Comparison of ENCODE assay signal across 21 mouse cellular contexts in the genomic region with DNA sequence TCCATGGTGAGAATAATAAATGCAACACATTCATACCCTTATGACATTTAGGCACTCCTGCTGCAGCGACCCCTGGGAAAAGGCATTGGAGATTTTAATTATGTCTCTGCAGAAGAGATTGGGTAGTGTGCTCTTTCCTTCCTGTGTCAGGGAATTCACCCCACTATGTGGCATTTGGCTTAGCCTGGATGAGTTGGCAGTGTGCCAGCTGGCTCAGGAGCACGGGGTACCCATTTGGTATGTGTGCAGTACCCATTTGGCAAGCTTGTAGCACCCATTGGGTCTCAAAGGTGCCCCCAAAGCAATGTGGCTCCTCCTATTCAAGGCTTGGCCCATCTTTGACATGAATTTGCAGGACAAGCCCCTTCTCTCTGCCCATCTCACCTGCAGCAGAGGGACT. TPM values are rescaled to one million over a fixed set of nuclear protein-coding genes. Genes with fewer than 3 reads are reported as not detected.
DNase-seq lines count a peak whose midpoint lies in the region; ATAC-seq and TF ChIP-seq lines count a peak whose summit lies in the region.
"Had no signal": no experiment of that assay in that cellular context is flagged by ENCODE, and none has a peak within 500 bp of the region (broad histone marks: within the 10 kb centered on the region; RNA-seq: fewer than 3 reads in every experiment).

No protein-coding gene starts in this region.

- H3K27me3 ChIP-seq in hindbrain, postnatal 0 days (ENCODE audit: insufficient read depth, low read length) = no peaks in the 10 kb centered on the region
- H3K27me3 ChIP-seq in hindbrain, embryonic 16.5 days (replicated peaks; ENCODE audit: control insufficient read depth, insufficient read depth, low read length) = no peaks in the 10 kb centered on the region
- H3K27me3 ChIP-seq: embryonic facial prominence, embryonic 12.5 days; neural tube, embryonic 12.5 days; Patski had no signal

- peak; percentile 23 to 32 for DNase-seq in adrenal gland, adult 18-20 months (ENCODE audit: low spot score in 2 of 2)
- DNase-seq in adrenal gland, postnatal 4 days (ENCODE audit: low spot score in 2 of 2) = no peak
- peak; percentile 23 for DNase-seq in hindbrain, postnatal 0 days (ENCODE audit: low spot score)
- DNase-seq in right cerebral cortex, postnatal 4 days = peak; percentile 17
- no peak for DNase-seq in right cerebral cortex, adult 18-20 months
- no peak for DNase-seq in urinary bladder, postnatal 25 days (ENCODE audit: low spot score)
- DNase-seq in heart, postnatal 25 days (ENCODE audit: low spot score) = no peak
- DNase-seq: cerebellum, adult 11 months; forebrain, postnatal 0 days; kidney, adult 8-10 months; spleen, adult 18-20 months; thymus, postnatal 36 days had no signal

- no peak overlapping the region for H3K4me2 ChIP-seq in hindbrain, postnatal 0 days (ENCODE audit: low read depth, low read length)
- no peak overlapping the region for H3K4me2 ChIP-seq in hindbrain, embryonic 16.5 days (ENCODE audit: low read length)
- H3K4me2 ChIP-seq: embryonic facial prominence, embryonic 12.5 days; neural tube, embryonic 12.5 days had no signal

- 31% methylated on average over 2 of the region's 2 CpGs for WGBS in hindbrain, postnatal 0 days
- WGBS in hindbrain, embryonic 16.5 days = 35% methylated on average over 2 of the region's 2 CpGs

- H3K36me3 ChIP-seq in hindbrain, postnatal 0 days (ENCODE audit: insufficient read depth, low read length) = no peaks in the 10 kb centered on the region
- no peaks in the 10 kb centered on the region for H3K36me3 ChIP-seq in hindbrain, embryonic 16.5 days (ENCODE audit: control insufficient read depth, insufficient read depth, low read length)
- H3K36me3 ChIP-seq: embryonic facial prominence, embryonic 12.5 days; hindbrain, embryonic 10.5 days; neural tube, embryonic 12.5 days had no signal

- TF ChIP-seq CTCF in hindbrain, postnatal 0 days (IDR thresholded peaks at IDR 0.05; ENCODE audit: low read depth) = no peak

- H3K9me3 ChIP-seq in hindbrain, postnatal 0 days (ENCODE audit: low read length) = no peaks in the 10 kb centered on the region
- H3K9me3 ChIP-seq in hindbrain, embryonic 16.5 days (ENCODE audit: control insufficient read depth, low read length) = no peaks in the 10 kb centered on the region
- H3K9me3 ChIP-seq: embryonic facial prominence, embryonic 12.5 days; hindbrain, embryonic 10.5 days; neural tube, embryonic 12.5 days had no signal

- no peak overlapping the region for H3K27ac ChIP-seq in hindbrain, postnatal 0 days
- no peak overlapping the region for H3K27ac ChIP-seq in hindbrain, embryonic 16.5 days (ENCODE audit: low read depth, low read length)
- H3K27ac ChIP-seq: embryonic facial prominence, embryonic 12.5 days; hindbrain, embryonic 10.5 days; liver, embryonic 14.5 days; neural tube, embryonic 12.5 days had no signal

- intact Hi-C loops in heart, postnatal 25 days (cut with DNase I) = no loop called here

- no peaks in the 10 kb centered on the region for H3K4me1 ChIP-seq in hindbrain, postnatal 0 days (ENCODE audit: insufficient read depth, low read length)
- no peaks in the 10 kb centered on the region for H3K4me1 ChIP-seq in hindbrain, embryonic 16.5 days (ENCODE audit: control insufficient read depth, insufficient read depth, low read depth, low read length)
- H3K4me1 ChIP-seq: embryonic facial prominence, embryonic 12.5 days; neural tube, embryonic 12.5 days had no signal

- no peak for ATAC-seq in hindbrain, postnatal 0 days
- no peak for ATAC-seq in hindbrain, embryonic 16.5 days
- ATAC-seq: CD4-positive, CD25-positive, alpha-beta regulatory T cell, adult 4 months; forebrain, postnatal 0 days; Patski had no signal

- H3K4me3 ChIP-seq in hindbrain, postnatal 0 days (ENCODE audit: low read length) = no peak overlapping the region
- H3K4me3 ChIP-seq in hindbrain, embryonic 16.5 days (ENCODE audit: low read length) = no peak overlapping the region
- H3K4me3 ChIP-seq: embryonic facial prominence, embryonic 12.5 days; erythroblast, embryonic 14.5 days; hindbrain, embryonic 10.5 days; neural tube, embryonic 12.5 days had no signal

- H3K9ac ChIP-seq in hindbrain, postnatal 0 days (replicated peaks; ENCODE audit: low read length) = no peak overlapping the region
- H3K9ac ChIP-seq in hindbrain, embryonic 16.5 days (ENCODE audit: low read depth, low read length) = no peak overlapping the region
- H3K9ac ChIP-seq: embryonic facial prominence, embryonic 12.5 days; forebrain, postnatal 0 days; liver, embryonic 14.5 days; neural tube, embryonic 12.5 days had no signal

RNA-seq across cellular contexts. Expression of gene Chst8, which starts 45.8 kb away (rescaled TPM):
- total RNA-seq in adrenal gland, adult 18-20 months (2021) = 10 to 100 TPM; 10.6 to 12.7 TPM
- 10 to 100 TPM in 1 of 2 experiments, 1 to 10 TPM in 1; 8.5 to 14.8 TPM for total RNA-seq in adrenal gland, postnatal 4 days (2021)
- total RNA-seq in hindbrain, postnatal 0 days (2014; rRNA removed) = 27.8 and 38.6 TPM in 2 replicates
- polyA plus RNA-seq in hindbrain, postnatal 0 days (2015; fragmentation: Nextera tagmentation; extraction: Ambion mirVana) = 9.8 and 10.0 TPM in 2 replicates
- polyA plus RNA-seq in hindbrain, embryonic 16.5 days (2015; fragmentation: Nextera tagmentation; extraction: Ambion mirVana) = 9.2 and 12.2 TPM in 2 replicates
- total RNA-seq in heart, postnatal 25 days (2021) = under 1 TPM in 1 of 2 experiments, not detected in 1; 0.22 TPM
- total RNA-seq: monocyte, adult 5-6 weeks had no signal
- polyA plus RNA-seq: erythroblast, embryonic 14.5 days had no signal

RNA-seq across cellular contexts. Expression of gene Pepd, which starts 53.9 kb away (rescaled TPM):
- 100 to 1,000 TPM; 103 to 126 TPM for total RNA-seq in adrenal gland, adult 18-20 months (2021)
- 10 to 100 TPM; 59.7 to 67.6 TPM for total RNA-seq in adrenal gland, postnatal 4 days (2021)
- total RNA-seq in hindbrain, postnatal 0 days (2014; rRNA removed) = 57.9 and 60.0 TPM in 2 replicates
- 61.5 and 64.5 TPM in 2 replicates for polyA plus RNA-seq in hindbrain, postnatal 0 days (2015; fragmentation: Nextera tagmentation; extraction: Ambion mirVana)
- polyA plus RNA-seq in hindbrain, embryonic 16.5 days (2015; fragmentation: Nextera tagmentation; extraction: Ambion mirVana) = 66.2 and 69.5 TPM in 2 replicates
- 10 to 100 TPM; 22.9 to 23.4 TPM for total RNA-seq in heart, postnatal 25 days (2021)

Comparison
In these comparisons a context has a peak if more than half of its experiments do, and no peak if none do; other contexts are left out.
1. DNase-seq: peak in adrenal gland, adult 18-20 months (2 of 2), hindbrain, postnatal 0 days (single experiment) and right cerebral cortex, postnatal 4 days (single experiment); none in adrenal gland, postnatal 4 days (0 of 2), right cerebral cortex, adult 18-20 months (single experiment), urinary bladder, postnatal 25 days (single experiment) and heart, postnatal 25 days (single experiment).
2. RNA of gene Chst8, which starts 45.8 kb away (total RNA-seq): 27.8 to 38.6 TPM in hindbrain, postnatal 0 days, 8.5 to 14.8 TPM in adrenal gland, postnatal 4 days and 10.6 to 12.7 TPM in adrenal gland, adult 18-20 months; 0.22 TPM in heart, postnatal 25 days; every median in the first group is over 4 times any median in the second.